Mouse (Mus musculus): ENCODE measurements at regions not wholly inside any gene's neighbourhood (a gene's known extent, or its start where the extent isn't known, plus 50 kb on each side); places are given as distances from the start of the nearest gene placed in this dataset.

DNA sequence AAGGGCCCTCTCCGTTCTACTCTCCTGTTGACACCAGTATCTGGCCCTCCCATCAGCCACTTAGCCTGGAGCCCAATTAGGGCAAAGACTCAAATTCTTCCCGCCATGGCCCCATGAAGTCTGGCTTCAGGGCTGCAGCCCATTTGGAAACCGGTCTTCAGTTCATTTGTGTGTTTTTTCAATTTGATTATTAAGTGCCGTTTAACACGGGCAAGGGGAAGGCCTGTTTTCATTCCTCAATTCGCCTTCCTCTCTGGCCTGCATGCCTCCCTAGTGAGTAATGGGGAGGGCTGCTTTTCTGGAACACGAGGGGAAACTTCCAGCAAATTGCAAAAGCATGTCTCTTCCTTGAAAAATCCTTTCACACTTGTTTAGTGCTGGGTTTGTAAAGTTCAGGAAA, 89.1 kb upstream of the Rbpj start:
- H3K4me2 ChIP-seq = no peak overlapping the region
- no peak for ATAC-seq (replicated peaks; ENCODE audit: insufficient number of reproducible peaks, low FRiP score, low TSS enrichment)
- 34% methylated on average over 7 of the region's 7 CpGs for WGBS (ENCODE audit: insufficient replicate concordance)
- H3K36me3 ChIP-seq (ENCODE audit: control insufficient read depth, insufficient read depth, low read length) = no peaks in the 10 kb centered on the region
- no peak overlapping the region for H3K4me3 ChIP-seq (ENCODE audit: low read depth, low read length)
- no peaks in the 10 kb centered on the region; the same call in 1 of the 2 replicates for H3K4me1 ChIP-seq (ENCODE audit: control insufficient read depth, insufficient read depth, low read length)
- no peak overlapping the region for H3K9ac ChIP-seq (ENCODE audit: low read depth, low read length)
- peaks cover 3% of the 10 kb centered on the region; the same call in 1 of the 2 replicates for H3K27me3 ChIP-seq (ENCODE audit: control insufficient read depth, insufficient read depth, low read length)
- no peaks in the 10 kb centered on the region for H3K9me3 ChIP-seq (replicated peaks; ENCODE audit: control insufficient read depth, low read length)
- H3K27ac ChIP-seq (ENCODE audit: low read depth, low read length) = no peak overlapping the region

DNA sequence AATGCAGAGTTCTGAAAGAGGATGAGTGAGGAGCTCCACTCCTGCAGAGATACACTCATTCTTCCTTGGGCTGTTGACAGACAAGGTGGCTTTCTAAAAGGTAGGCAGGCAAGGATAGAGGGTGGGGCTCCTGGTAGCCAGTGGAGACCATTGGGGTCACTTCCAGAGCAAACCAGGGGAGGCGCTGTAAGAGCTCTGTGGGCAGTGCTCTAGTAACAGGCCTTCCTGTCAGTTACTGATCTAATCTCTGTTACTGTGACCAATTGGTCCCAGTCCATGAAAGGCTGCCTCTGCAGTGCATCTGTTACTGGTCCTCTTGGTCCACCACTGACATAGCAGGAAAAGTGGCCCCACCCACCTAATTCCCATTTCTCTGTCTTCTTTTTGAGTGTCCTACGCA, 88.3 kb upstream of the Rbpj start:
- ATAC-seq (replicated peaks; ENCODE audit: insufficient number of reproducible peaks, low FRiP score, low TSS enrichment) = no peak
- H3K27me3 ChIP-seq (ENCODE audit: control insufficient read depth, insufficient read depth, low read length) = peaks cover 6% of the 10 kb centered on the region; the same call in 1 of the 2 replicates
- H3K4me2 ChIP-seq = no peak overlapping the region
- no peaks in the 10 kb centered on the region; the same call in 1 of the 2 replicates for H3K4me1 ChIP-seq (ENCODE audit: control insufficient read depth, insufficient read depth, low read length)
- H3K9me3 ChIP-seq (replicated peaks; ENCODE audit: control insufficient read depth, low read length) = no peaks in the 10 kb centered on the region
- no peak overlapping the region for H3K9ac ChIP-seq (ENCODE audit: low read depth, low read length)
- H3K27ac ChIP-seq (ENCODE audit: low read depth, low read length) = no peak overlapping the region
- H3K36me3 ChIP-seq (ENCODE audit: control insufficient read depth, insufficient read depth, low read length) = no peaks in the 10 kb centered on the region
- 74% methylated on average over 2 of the region's 2 CpGs for WGBS (ENCODE audit: insufficient replicate concordance)
- no peak overlapping the region for H3K4me3 ChIP-seq (ENCODE audit: low read depth, low read length)

DNA sequence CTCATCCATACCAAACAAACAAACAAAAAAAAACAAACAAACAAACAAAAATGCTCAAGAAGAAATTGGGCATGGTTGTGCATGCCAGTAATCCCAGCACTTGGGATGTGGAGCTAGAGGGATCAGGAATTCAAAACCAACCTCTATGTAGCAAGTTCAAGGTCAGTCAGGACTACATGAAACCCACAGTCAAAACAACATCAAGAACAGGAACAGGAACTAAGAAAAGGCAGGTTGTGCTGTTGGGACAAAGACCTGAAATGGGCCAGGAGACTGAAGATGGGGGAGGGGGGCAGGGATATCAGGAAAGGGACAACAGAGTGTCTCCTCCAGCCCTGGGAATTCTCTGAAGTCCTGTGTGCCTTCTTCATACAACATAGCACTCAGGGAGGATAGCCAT, 87.8 kb upstream of the Rbpj start:
- Histone ChIP-seq H3K27me3 (ENCODE audit: control insufficient read depth, insufficient read depth, low read length) (peaks cover 6% of the 10 kb centered on the region; the same call in 1 of the 2 replicates), H3K4me1 (ENCODE audit: control insufficient read depth, insufficient read depth, low read length) (no peaks in the 10 kb centered on the region; the same call in 1 of the 2 replicates), H3K4me2 (no peak overlapping the region), H3K27ac (ENCODE audit: low read depth, low read length) (no peak overlapping the region), H3K36me3 (ENCODE audit: control insufficient read depth, insufficient read depth, low read length) (no peaks in the 10 kb centered on the region), H3K9ac (ENCODE audit: low read depth, low read length) (no peak overlapping the region), H3K9me3 (replicated peaks; ENCODE audit: control insufficient read depth, low read length) (no peaks in the 10 kb centered on the region), H3K4me3 (ENCODE audit: low read depth, low read length) (no peak overlapping the region)
- ATAC-seq (replicated peaks; ENCODE audit: insufficient number of reproducible peaks, low FRiP score, low TSS enrichment) = no peak

DNA sequence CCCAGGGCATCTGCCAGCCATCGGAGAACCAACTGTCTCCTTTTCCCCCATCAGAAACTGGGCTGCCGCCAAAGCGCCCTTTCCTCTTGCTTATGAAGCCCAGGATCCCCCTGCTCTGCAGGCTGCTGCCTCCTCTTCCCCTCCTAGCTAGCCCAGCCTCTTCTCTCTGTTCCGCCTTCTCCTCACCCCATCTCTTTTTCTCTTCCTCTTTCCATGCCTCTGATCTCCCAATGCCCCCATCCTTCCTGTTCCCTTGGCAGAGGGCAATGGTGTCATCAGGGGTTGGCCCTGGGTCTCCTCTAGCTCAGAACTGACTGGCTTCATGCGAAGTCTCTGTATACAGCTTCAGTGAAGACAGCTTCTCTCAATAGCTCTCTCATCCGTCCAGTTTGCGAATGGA, 87.4 kb upstream of the Rbpj start:
- H3K4me2 ChIP-seq = no peak overlapping the region
- H3K4me3 ChIP-seq (ENCODE audit: low read depth, low read length) = no peak overlapping the region
- WGBS (ENCODE audit: insufficient replicate concordance) = 85% methylated on average over 7 of the region's 7 CpGs
- no peaks in the 10 kb centered on the region for H3K36me3 ChIP-seq (ENCODE audit: control insufficient read depth, insufficient read depth, low read length)
- H3K27ac ChIP-seq (ENCODE audit: low read depth, low read length) = no peak overlapping the region
- no peak for ATAC-seq (replicated peaks; ENCODE audit: insufficient number of reproducible peaks, low FRiP score, low TSS enrichment)
- peaks cover 6% of the 10 kb centered on the region; the same call in 1 of the 2 replicates for H3K27me3 ChIP-seq (ENCODE audit: control insufficient read depth, insufficient read depth, low read length)
- H3K4me1 ChIP-seq (ENCODE audit: control insufficient read depth, insufficient read depth, low read length) = no peaks in the 10 kb centered on the region; the same call in 1 of the 2 replicates
- H3K9ac ChIP-seq (ENCODE audit: low read depth, low read length) = no peak overlapping the region
- H3K9me3 ChIP-seq (replicated peaks; ENCODE audit: control insufficient read depth, low read length) = no peaks in the 10 kb centered on the region

GRCm38 (mm10) chr5:53379612-53380011, 86.3 kb upstream of the Rbpj start:
- H3K4me1 ChIP-seq (ENCODE audit: control insufficient read depth, insufficient read depth, low read length) = no peaks in the 10 kb centered on the region; the same call in 1 of the 2 replicates
- WGBS (ENCODE audit: insufficient replicate concordance) = 70% methylated on average over 17 of the region's 17 CpGs
- H3K4me2 ChIP-seq = no peak overlapping the region
- no peak overlapping the region for H3K4me3 ChIP-seq (ENCODE audit: low read depth, low read length)
- no peaks in the 10 kb centered on the region for H3K36me3 ChIP-seq (ENCODE audit: control insufficient read depth, insufficient read depth, low read length)
- no peaks in the 10 kb centered on the region for H3K9me3 ChIP-seq (replicated peaks; ENCODE audit: control insufficient read depth, low read length)
- no peak for ATAC-seq (replicated peaks; ENCODE audit: insufficient number of reproducible peaks, low FRiP score, low TSS enrichment)
- H3K27me3 ChIP-seq (ENCODE audit: control insufficient read depth, insufficient read depth, low read length) = peaks cover 6% of the 10 kb centered on the region; the same call in 1 of the 2 replicates
- H3K27ac ChIP-seq (ENCODE audit: low read depth, low read length) = no peak overlapping the region
- H3K9ac ChIP-seq (ENCODE audit: low read depth, low read length) = no peak overlapping the region

GRCm38 (mm10) chr5:53380203-53380602, 85.7 kb upstream of the Rbpj start:
- ATAC-seq (replicated peaks; ENCODE audit: insufficient number of reproducible peaks, low FRiP score, low TSS enrichment) = no peak
- H3K9me3 ChIP-seq (replicated peaks; ENCODE audit: control insufficient read depth, low read length) = no peaks in the 10 kb centered on the region
- H3K4me3 ChIP-seq (ENCODE audit: low read depth, low read length) = no peak overlapping the region
- no peak overlapping the region for H3K4me2 ChIP-seq
- H3K36me3 ChIP-seq (ENCODE audit: control insufficient read depth, insufficient read depth, low read length) = no peaks in the 10 kb centered on the region
- no peak overlapping the region for H3K9ac ChIP-seq (ENCODE audit: low read depth, low read length)
- no peaks in the 10 kb centered on the region; the same call in 1 of the 2 replicates for H3K4me1 ChIP-seq (ENCODE audit: control insufficient read depth, insufficient read depth, low read length)
- 33% methylated on average over 3 of the region's 3 CpGs for WGBS (ENCODE audit: insufficient replicate concordance)
- H3K27me3 ChIP-seq (ENCODE audit: control insufficient read depth, insufficient read depth, low read length) = peaks cover 6% of the 10 kb centered on the region; the same call in 1 of the 2 replicates
- no peak overlapping the region for H3K27ac ChIP-seq (ENCODE audit: low read depth, low read length)

DNA sequence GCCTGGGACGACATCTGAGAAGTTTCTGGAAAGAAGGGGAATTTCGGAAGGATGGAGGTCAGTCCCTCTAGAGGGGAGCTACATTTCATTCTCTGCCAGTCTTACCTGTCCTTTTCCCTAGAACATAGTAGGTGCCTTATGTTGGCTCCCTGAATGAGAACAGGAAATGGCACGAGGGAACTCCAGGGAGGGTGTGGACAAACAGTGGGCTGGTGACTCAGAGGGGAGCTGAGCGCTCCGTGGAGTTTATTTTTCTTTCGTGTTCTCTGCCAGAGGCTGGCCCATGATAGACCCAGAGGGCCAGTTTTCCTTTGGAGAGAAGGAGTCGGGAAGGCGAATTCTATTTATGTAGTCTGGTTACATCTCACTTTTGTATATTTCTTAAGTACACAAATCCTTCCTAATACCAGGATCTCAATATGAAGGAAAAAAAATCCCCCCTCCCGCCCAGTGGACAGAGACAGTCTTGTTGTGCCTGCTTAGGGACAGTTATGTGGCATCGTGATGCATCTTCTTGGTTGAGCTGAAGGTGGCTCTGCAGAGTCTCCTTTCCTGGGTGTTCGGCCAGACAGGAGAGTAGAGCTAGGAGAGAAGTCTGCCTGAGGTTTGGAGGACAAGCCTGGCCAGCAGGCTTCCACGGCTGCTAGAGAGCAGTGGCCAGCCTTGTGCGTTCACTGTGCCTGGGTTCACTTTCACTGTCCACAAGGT, 84.3 kb upstream of the Rbpj start:
- no peak overlapping the region for H3K4me3 ChIP-seq (ENCODE audit: low read depth, low read length)
- ATAC-seq (replicated peaks; ENCODE audit: insufficient number of reproducible peaks, low FRiP score, low TSS enrichment) = no peak
- no peaks in the 10 kb centered on the region for H3K9me3 ChIP-seq (replicated peaks; ENCODE audit: control insufficient read depth, low read length)
- 48% methylated on average over 13 of the region's 13 CpGs for WGBS (ENCODE audit: insufficient replicate concordance)
- no peak overlapping the region for H3K4me2 ChIP-seq
- H3K9ac ChIP-seq (ENCODE audit: low read depth, low read length) = no peak overlapping the region
- H3K4me1 ChIP-seq (ENCODE audit: control insufficient read depth, insufficient read depth, low read length) = no peaks in the 10 kb centered on the region; the same call in 1 of the 2 replicates
- H3K27me3 ChIP-seq (ENCODE audit: control insufficient read depth, insufficient read depth, low read length) = peaks cover 6% of the 10 kb centered on the region; the same call in 1 of the 2 replicates
- no peak overlapping the region for H3K27ac ChIP-seq (ENCODE audit: low read depth, low read length)
- H3K36me3 ChIP-seq (ENCODE audit: control insufficient read depth, insufficient read depth, low read length) = no peaks in the 10 kb centered on the region

DNA sequence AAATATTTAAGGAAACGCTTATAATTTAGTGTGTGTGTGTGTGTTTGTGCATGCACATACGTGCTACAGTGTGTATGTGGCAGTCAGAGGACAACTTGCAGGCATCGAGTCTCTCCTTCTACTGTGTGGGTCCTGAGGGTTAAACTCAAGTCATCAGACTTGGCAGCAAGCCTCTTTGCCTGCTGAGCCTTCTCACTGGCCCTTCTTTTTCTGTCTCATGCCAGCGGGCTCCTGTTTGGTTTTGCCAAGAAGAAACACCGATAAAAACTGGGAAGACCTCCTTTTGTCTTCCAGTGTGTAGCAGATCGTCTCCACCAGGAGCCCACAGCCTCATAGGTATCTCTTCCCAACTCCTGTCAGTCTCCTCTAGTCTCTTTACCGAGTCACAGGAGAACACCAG, 81.9 kb upstream of the Rbpj start:
- no peak overlapping the region for H3K27ac ChIP-seq (ENCODE audit: low read depth, low read length)
- no peak overlapping the region for H3K4me2 ChIP-seq
- H3K4me3 ChIP-seq (ENCODE audit: low read depth, low read length) = no peak overlapping the region
- peaks cover 6% of the 10 kb centered on the region; the same call in 1 of the 2 replicates for H3K27me3 ChIP-seq (ENCODE audit: control insufficient read depth, insufficient read depth, low read length)
- no peaks in the 10 kb centered on the region; the same call in 1 of the 2 replicates for H3K4me1 ChIP-seq (ENCODE audit: control insufficient read depth, insufficient read depth, low read length)
- H3K36me3 ChIP-seq (ENCODE audit: control insufficient read depth, insufficient read depth, low read length) = no peaks in the 10 kb centered on the region
- no peak overlapping the region for H3K9ac ChIP-seq (ENCODE audit: low read depth, low read length)
- 84% methylated on average over 7 of the region's 7 CpGs for WGBS (ENCODE audit: insufficient replicate concordance)
- ATAC-seq (replicated peaks; ENCODE audit: insufficient number of reproducible peaks, low FRiP score, low TSS enrichment) = no peak
- no peaks in the 10 kb centered on the region for H3K9me3 ChIP-seq (replicated peaks; ENCODE audit: control insufficient read depth, low read length)

All from heart, embryonic 11.5 days (tissue).